24 mouse cellular contexts compared by ENCODE assay signal in genomic region chr10:75447489-75447888, GRCm38 (mm10). TPM values are rescaled to one million over a fixed set of nuclear protein-coding genes. Genes with fewer than 3 reads are reported as not detected.
A peak's percentile ranks its signal among the peaks of the same experiment; 100 is the strongest.
DNase-seq lines count a peak whose midpoint lies in the region; ATAC-seq and TF ChIP-seq lines count a peak whose summit lies in the region.
"Had no signal": no experiment of that assay in that cellular context is flagged by ENCODE, and none has a peak within 500 bp of the region (broad histone marks: within the 10 kb centered on the region; RNA-seq: fewer than 3 reads in every experiment).

No protein-coding gene starts in this region.

- no peak for TF ChIP-seq CTCF in C2C12 (IDR thresholded peaks at IDR 0.05; ENCODE audit: control insufficient read depth, insufficient read depth, insufficient read length)

- H3K4me1 ChIP-seq in heart, embryonic 10.5 days: peaks cover 86% of the 10 kb centered on the region
- H3K4me1 ChIP-seq in heart, embryonic 12.5 days (replicated peaks): peaks cover 78% of the 10 kb centered on the region
- H3K4me1 ChIP-seq in lung, embryonic 15.5 days: peaks cover 58% of the 10 kb centered on the region

- no peak overlapping the region for H3K4me2 ChIP-seq in heart, embryonic 12.5 days
- H3K4me2 ChIP-seq in lung, embryonic 15.5 days: no peak overlapping the region
- H3K4me2 ChIP-seq: embryonic facial prominence, embryonic 13.5 days; heart, embryonic 11.5 days; hindbrain, embryonic 12.5 days; intestine, embryonic 15.5 days had no signal

- 78% methylated on average over 11 of the region's 11 CpGs for WGBS in heart, embryonic 10.5 days
- 80% methylated on average over 11 of the region's 11 CpGs for WGBS in heart, embryonic 12.5 days
- 78% methylated on average over 11 of the region's 11 CpGs for WGBS in lung, embryonic 15.5 days

- no peaks in the 10 kb centered on the region for H3K27me3 ChIP-seq in heart, embryonic 10.5 days (ENCODE audit: insufficient read depth, poor library complexity, severe bottlenecking)
- H3K27me3 ChIP-seq in heart, embryonic 12.5 days (replicated peaks): no peaks in the 10 kb centered on the region
- H3K27me3 ChIP-seq in lung, embryonic 15.5 days: no peaks in the 10 kb centered on the region
- H3K27me3 ChIP-seq in C2C12 (ENCODE audit: control insufficient read depth, insufficient read depth, insufficient read length): no peaks in the 10 kb centered on the region
- H3K27me3 ChIP-seq: embryonic facial prominence, embryonic 13.5 days; hindbrain, embryonic 12.5 days; intestine, embryonic 15.5 days had no signal

- peak; percentile 35 for DNase-seq in CD4-positive, CD25-positive, alpha-beta regulatory T cell, adult 2 months (ENCODE audit: low read depth, low spot score)
- DNase-seq in heart, embryonic 10.5 days (ENCODE audit: low spot score): no peak
- no peak for DNase-seq in lung, postnatal 36 days
- DNase-seq in right cerebral cortex, adult 18-20 months: no peak
- DNase-seq: adrenal gland, postnatal 10 days; B cell, adult 2 months; cerebellum, adult 11 months; cerebellum, adult 8-10 months; cerebellum, postnatal 14 days; embryo, embryonic 11 days; gastrocnemius, adult 2 months; gastrocnemius, postnatal 25 days; kidney, adult 18-20 months had no signal

- H3K79me3 ChIP-seq in C2C12 (ENCODE audit: low read depth): no peaks in the 10 kb centered on the region

- H3K27ac ChIP-seq in heart, embryonic 10.5 days: peak overlapping the region; percentile 53
- H3K27ac ChIP-seq in heart, embryonic 12.5 days (ENCODE audit: poor library complexity, severe bottlenecking): no peak overlapping the region
- H3K27ac ChIP-seq in lung, embryonic 15.5 days: 0 out of 2 replicates have a peak overlapping the region, but pooled peaks have one; percentile 16
- H3K27ac ChIP-seq: gastrocnemius, adult 2 months; hindbrain, embryonic 12.5 days; hindbrain, postnatal 0 days; intestine, embryonic 15.5 days had no signal

- no peak overlapping the region for H3ac ChIP-seq in C2C12 (ENCODE audit: control insufficient read depth, insufficient read length, low read depth)

- H3K9ac ChIP-seq in heart, embryonic 12.5 days: no peak overlapping the region
- no peak overlapping the region for H3K9ac ChIP-seq in lung, embryonic 15.5 days
- H3K9ac ChIP-seq: embryonic facial prominence, embryonic 13.5 days; hindbrain, embryonic 12.5 days; intestine, embryonic 15.5 days had no signal

- no peak for ATAC-seq in CD4-positive, CD25-positive, alpha-beta regulatory T cell, adult 4 months
- ATAC-seq in heart, embryonic 12.5 days (ENCODE audit: insufficient number of reproducible peaks, low FRiP score): no peak
- no peak for ATAC-seq in lung, embryonic 15.5 days (ENCODE audit: borderline replicate concordance, extremely low read depth, low FRiP score, low TSS enrichment)
- ATAC-seq: forebrain, embryonic 14.5 days; hindbrain, postnatal 0 days; intestine, embryonic 15.5 days had no signal

- no peaks in the 10 kb centered on the region for H3K9me3 ChIP-seq in heart, embryonic 10.5 days
- H3K9me3 ChIP-seq in heart, embryonic 12.5 days (replicated peaks): no peaks in the 10 kb centered on the region
- no peaks in the 10 kb centered on the region for H3K9me3 ChIP-seq in lung, embryonic 15.5 days
- H3K9me3 ChIP-seq: embryonic facial prominence, embryonic 13.5 days; G1E; hindbrain, embryonic 12.5 days; intestine, embryonic 15.5 days had no signal

- no peak overlapping the region for H3K4me3 ChIP-seq in heart, embryonic 10.5 days
- no peak overlapping the region for H3K4me3 ChIP-seq in heart, embryonic 12.5 days
- H3K4me3 ChIP-seq in lung, embryonic 15.5 days: no peak overlapping the region
- no peak overlapping the region for H3K4me3 ChIP-seq in C2C12 (ENCODE audit: insufficient read depth, poor library complexity, severe bottlenecking)
- H3K4me3 ChIP-seq: embryonic facial prominence, embryonic 13.5 days; gastrocnemius, adult 2 months; hindbrain, embryonic 12.5 days; intestine, embryonic 15.5 days had no signal

- H3K79me2 ChIP-seq in C2C12 (ENCODE audit: control insufficient read depth, insufficient read depth): no peaks in the 10 kb centered on the region

- no peaks in the 10 kb centered on the region for H3K36me3 ChIP-seq in heart, embryonic 10.5 days
- no peaks in the 10 kb centered on the region for H3K36me3 ChIP-seq in heart, embryonic 12.5 days
- no peaks in the 10 kb centered on the region for H3K36me3 ChIP-seq in lung, embryonic 15.5 days
- no peaks in the 10 kb centered on the region for H3K36me3 ChIP-seq in C2C12 (ENCODE audit: control insufficient read depth, insufficient read depth)
- H3K36me3 ChIP-seq: embryonic facial prominence, embryonic 13.5 days; G1E; hindbrain, embryonic 12.5 days; intestine, embryonic 15.5 days had no signal

TF ChIP-seq in C2C12, 6 proteins besides CTCF, POLR2A, EP300 and RAD21:
- TF ChIP-seq CEBPB (IDR thresholded peaks at IDR 0.05; ENCODE audit: low read depth) (no peak), MAX (IDR thresholded peaks at IDR 0.05) (no peak), MYOG (IDR thresholded peaks at IDR 0.05; ENCODE audit: control insufficient read depth, extremely low read depth, insufficient read length) (no peak), FOSL1 (IDR thresholded peaks at IDR 0.05; ENCODE audit: insufficient read depth, low read length, poor library complexity, severe bottlenecking) (no peak), USF1 (IDR thresholded peaks at IDR 0.05; ENCODE audit: low read depth) (no peak), MYOD1 (IDR thresholded peaks at IDR 0.05; ENCODE audit: control insufficient read depth, insufficient read length, low read depth) (peak; percentile 45)

RNA-seq across cellular contexts. Expression of gene Upb1, which starts 46.6 kb away (rescaled TPM):
- polyA plus RNA-seq in CD4-positive, CD25-positive, alpha-beta regulatory T cell, adult 4 months (2017; shearing (Covaris generic)): under 1 TPM in 1 of 2 experiments, not detected in 1; 0.74 TPM
- polyA plus RNA-seq in heart, embryonic 10.5 days (2016; fragmentation: Nextera tagmentation; extraction: Ambion mirVana): 0.10 and 1.6 TPM in 2 replicates
- 0.15 and 0.17 TPM in 2 replicates for polyA plus RNA-seq in heart, embryonic 12.5 days (2016; fragmentation: Nextera tagmentation; extraction: Ambion mirVana)
- polyA plus RNA-seq in lung, embryonic 15.5 days (2015; fragmentation: Nextera tagmentation; extraction: Ambion mirVana): 0.73 and 1.3 TPM in 2 replicates
- polyA plus RNA-seq in C2C12 (2012; fragmentation: generic; extraction: Trizol): 0.06 TPM
- polyA plus RNA-seq: G1E; hindbrain, embryonic 12.5 days had no signal
